Mouse (Mus musculus) lung, postnatal 25 days (tissue): ENCODE measurements around the gene Strip2.

Source experiments
- DNase-seq: peaks from one replicate; pipeline ENCODE4 v3.0.0; 2022; ENCODE audit warnings: low spot score

Gene Strip2

DNA sequence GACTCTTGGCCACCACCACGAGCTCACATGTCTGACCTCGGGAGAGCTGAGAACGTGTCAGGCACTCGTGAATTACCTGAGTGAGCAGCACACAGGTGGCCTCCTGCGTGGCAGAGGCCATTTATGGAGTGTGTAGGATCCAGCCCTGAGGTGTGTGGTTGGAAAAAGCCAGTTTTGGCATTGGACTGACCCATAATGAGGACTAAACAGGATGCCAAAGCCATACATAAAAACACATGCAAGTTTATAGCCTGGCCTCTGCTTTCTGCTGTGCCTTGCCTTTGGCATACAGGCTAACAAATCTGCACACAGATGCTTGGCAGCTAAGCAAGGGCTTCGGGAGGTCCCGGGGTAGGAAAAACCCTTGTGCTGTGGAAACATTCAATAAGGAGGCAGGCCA lies 92.4 kb downstream of the Strip2 start:
- no peak for DNase-seq
